Mouse (Mus musculus): ENCODE data around the gene Ctsh.

GRCm38 (mm10) chr9:90106915-90107314 is 53.0 kb downstream of the Ctsh start:
- TF ChIP-seq CTCF (IDR thresholded peaks at IDR 0.05; ENCODE audit: insufficient read depth, low read length) (no peak), POLR2A (IDR thresholded peaks at IDR 0.05; ENCODE audit: borderline replicate concordance, extremely low read depth, low read depth, low read length) (no peak)

All from lung, adult 2 months (tissue).